Mouse (Mus musculus): ENCODE results near the gene Plekhm2. TPM values are rescaled to one million over a fixed set of nuclear protein-coding genes. Genes with fewer than 3 reads are reported as not detected.

Plekhm2 gene
- polyA plus RNA-seq, 1 experiment: 124 TPM

DNA sequence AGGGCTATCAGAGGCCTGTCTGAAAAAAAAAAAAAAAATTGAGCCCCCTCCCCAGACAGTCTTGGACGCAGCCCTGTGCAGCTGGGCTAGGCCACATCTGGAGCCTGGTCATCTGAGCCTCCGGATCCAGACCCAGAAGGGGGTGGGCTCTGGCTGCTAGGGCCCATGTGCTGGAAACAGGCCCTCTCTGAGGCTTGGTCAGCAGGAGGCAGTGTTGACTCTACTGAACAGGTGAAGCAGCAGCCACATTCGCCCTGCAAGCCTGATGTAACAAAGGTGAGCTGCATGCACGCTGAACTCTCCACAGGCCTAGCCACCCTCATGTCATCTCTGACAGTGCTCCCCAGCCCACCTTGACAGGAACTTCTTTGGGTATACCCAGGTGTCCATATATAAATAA, 5.0 kb downstream of the Plekhm2 start:
- H3K4me1 ChIP-seq (ENCODE audit: control insufficient read depth, insufficient read depth, low read length): peaks cover 31% of the 10 kb centered on the region
- 58% methylated on average over 4 of the region's 4 CpGs for WGBS
- no peak overlapping the region for H3K27ac ChIP-seq (ENCODE audit: insufficient read depth, low read length)
- no peak for DNase-seq
- H3K27me3 ChIP-seq (ENCODE audit: control insufficient read depth, insufficient read depth, low read length): no peaks in the 10 kb centered on the region
- no peak overlapping the region for H3K4me3 ChIP-seq (replicated peaks; ENCODE audit: insufficient read depth, low read depth, low read length)
- TF ChIP-seq POLR2A (IDR thresholded peaks at IDR 0.05; ENCODE audit: borderline replicate concordance, insufficient read depth, low read length): no peak
- no peak for TF ChIP-seq CTCF (IDR thresholded peaks at IDR 0.05; ENCODE audit: borderline replicate concordance, insufficient read depth, low read depth, low read length)

DNA sequence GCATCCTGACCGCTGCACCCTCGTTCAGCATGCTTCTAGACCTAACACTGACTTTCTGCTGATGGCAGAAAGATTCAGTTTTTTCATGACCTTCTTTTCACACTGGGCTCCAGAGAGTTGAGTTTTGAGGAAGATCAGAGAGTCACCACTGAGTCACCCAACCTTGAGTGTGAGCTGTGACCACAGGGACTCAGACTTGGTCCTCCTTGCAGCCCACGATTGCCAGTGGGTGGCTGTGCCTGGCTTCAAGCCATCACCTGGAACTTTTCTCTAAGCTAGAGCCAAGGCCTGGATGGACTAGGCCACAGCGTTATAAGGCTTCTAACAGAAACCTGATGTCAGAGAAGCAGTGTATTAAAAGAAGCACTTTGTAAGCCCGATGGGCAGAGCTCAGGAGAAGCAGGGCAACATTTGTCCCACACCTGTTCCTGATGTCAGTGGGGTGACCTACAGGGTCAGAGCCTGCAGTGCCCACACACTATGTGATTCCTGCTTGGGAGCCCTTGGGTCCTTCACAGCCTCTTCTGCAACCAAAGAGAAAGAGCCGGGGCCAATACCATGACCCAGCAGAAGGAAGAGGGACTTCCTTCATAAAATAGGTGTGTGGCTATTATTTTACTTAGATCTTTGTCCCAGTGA, 5.7 kb downstream of the Plekhm2 start:
- 55% methylated on average over 6 of the region's 6 CpGs for WGBS
- Histone ChIP-seq H3K4me3 (replicated peaks; ENCODE audit: insufficient read depth, low read depth, low read length) (no peak overlapping the region), H3K4me1 (ENCODE audit: control insufficient read depth, insufficient read depth, low read length) (peaks cover 36% of the 10 kb centered on the region), H3K27me3 (ENCODE audit: control insufficient read depth, insufficient read depth, low read length) (no peaks in the 10 kb centered on the region), H3K27ac (ENCODE audit: insufficient read depth, low read length) (no peak overlapping the region)
- TF ChIP-seq POLR2A (IDR thresholded peaks at IDR 0.05; ENCODE audit: borderline replicate concordance, insufficient read depth, low read length) (no peak), CTCF (IDR thresholded peaks at IDR 0.05; ENCODE audit: borderline replicate concordance, insufficient read depth, low read depth, low read length) (no peak)
- DNase-seq: peak in 1 of 2 experiments; percentile 31

DNA sequence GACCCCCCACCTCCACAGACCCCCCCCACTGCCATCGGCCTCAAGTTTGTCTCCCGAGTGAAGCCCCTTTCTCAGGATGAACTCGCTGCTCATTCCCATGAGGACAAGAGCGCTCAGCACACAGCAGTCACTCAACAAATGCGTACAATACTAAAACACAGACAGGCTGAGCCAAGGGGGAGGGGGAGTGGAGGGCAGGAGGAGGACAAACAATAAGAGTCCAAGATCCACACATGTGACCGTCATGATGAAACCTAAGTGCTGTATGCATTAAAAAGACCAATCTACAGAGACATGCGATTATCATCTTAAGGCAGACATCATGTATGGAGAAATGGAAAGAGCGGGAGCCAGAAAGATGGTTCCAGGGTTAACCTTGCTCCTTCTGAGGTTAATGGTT, 7.8 kb downstream of the Plekhm2 start:
- Histone ChIP-seq H3K27me3 (ENCODE audit: control insufficient read depth, insufficient read depth, low read length) (no peaks in the 10 kb centered on the region), H3K27ac (ENCODE audit: insufficient read depth, low read length) (peak overlapping the region; percentile 82; the same call in 1 of the 2 replicates), H3K4me1 (ENCODE audit: control insufficient read depth, insufficient read depth, low read length) (peaks cover 44% of the 10 kb centered on the region), H3K4me3 (replicated peaks; ENCODE audit: insufficient read depth, low read depth, low read length) (no peak overlapping the region)
- DNase-seq: no peak
- WGBS: 69% methylated on average over 8 of the region's 8 CpGs
- TF ChIP-seq POLR2A (IDR thresholded peaks at IDR 0.05; ENCODE audit: borderline replicate concordance, insufficient read depth, low read length) (no peak), CTCF (IDR thresholded peaks at IDR 0.05; ENCODE audit: borderline replicate concordance, insufficient read depth, low read depth, low read length) (no peak)

DNA sequence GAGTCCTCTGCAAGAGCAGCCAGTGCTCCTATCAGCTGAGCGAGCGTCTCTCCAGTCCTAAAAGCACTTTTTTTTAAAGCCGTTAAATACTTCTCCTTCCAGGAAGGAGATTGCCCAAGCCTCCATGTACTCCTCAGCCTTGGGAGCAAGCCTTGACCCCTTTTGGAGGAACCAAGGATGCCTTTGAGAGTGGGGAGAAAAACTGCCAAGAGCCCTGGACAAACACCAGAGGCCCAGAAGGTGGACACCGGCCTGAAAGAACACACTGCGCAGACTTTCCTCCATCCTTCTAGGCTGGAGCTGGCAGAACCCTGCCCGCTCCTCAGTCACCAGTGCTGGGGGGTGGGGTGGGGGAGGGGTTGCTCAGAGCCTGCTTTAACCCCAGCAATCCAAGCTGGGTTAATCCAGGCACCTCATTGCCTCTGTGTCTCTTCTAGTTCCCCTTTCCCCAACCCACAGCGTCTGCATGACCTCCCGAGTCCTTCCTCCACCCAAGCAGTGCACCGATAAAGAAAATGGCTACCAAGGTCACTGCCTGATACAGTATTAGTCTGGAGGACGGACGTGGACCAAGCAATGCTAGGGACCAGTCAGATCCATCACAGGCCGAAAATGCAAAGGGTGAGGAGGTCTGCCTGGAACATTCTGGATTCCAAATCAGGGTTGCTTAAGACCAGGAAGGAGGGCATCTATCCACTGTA, 8.6 kb downstream of the Plekhm2 start:
- H3K27me3 ChIP-seq (ENCODE audit: control insufficient read depth, insufficient read depth, low read length): no peaks in the 10 kb centered on the region
- H3K4me1 ChIP-seq (ENCODE audit: control insufficient read depth, insufficient read depth, low read length): peaks cover 51% of the 10 kb centered on the region
- peak overlapping the region; percentile 82 for H3K27ac ChIP-seq (ENCODE audit: insufficient read depth, low read length)
- no peak overlapping the region for H3K4me3 ChIP-seq (replicated peaks; ENCODE audit: insufficient read depth, low read depth, low read length)
- DNase-seq: peak; percentile 64 to 73
- WGBS: 45% methylated on average over 12 of the region's 12 CpGs
- TF ChIP-seq POLR2A (IDR thresholded peaks at IDR 0.05; ENCODE audit: borderline replicate concordance, insufficient read depth, low read length): no peak
- no peak for TF ChIP-seq CTCF (IDR thresholded peaks at IDR 0.05; ENCODE audit: borderline replicate concordance, insufficient read depth, low read depth, low read length)

DNA sequence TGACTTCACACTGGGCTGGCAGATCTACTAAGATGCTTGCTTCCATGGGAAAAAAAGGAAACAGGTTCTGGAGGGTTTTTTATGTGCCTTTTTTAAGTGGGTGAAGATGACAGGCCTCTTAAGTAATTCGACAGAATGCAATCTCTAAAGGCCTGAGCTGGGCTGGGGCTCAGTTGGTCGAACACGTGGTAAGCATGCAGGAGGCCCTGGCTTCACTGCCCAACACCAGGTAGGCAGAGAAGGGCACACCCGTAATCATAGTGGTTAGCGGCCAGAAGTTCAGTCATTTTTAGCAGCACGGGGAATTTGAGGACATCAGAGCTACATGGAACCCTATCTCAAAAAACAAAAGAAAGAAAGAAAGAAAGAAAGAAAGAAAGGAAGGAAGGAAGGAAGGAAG, 10.2 kb downstream of the Plekhm2 start:
- H3K4me3 ChIP-seq (replicated peaks; ENCODE audit: insufficient read depth, low read depth, low read length): no peak overlapping the region
- no peak overlapping the region for H3K27ac ChIP-seq (ENCODE audit: insufficient read depth, low read length)
- no peaks in the 10 kb centered on the region for H3K27me3 ChIP-seq (ENCODE audit: control insufficient read depth, insufficient read depth, low read length)
- no peak for DNase-seq
- H3K4me1 ChIP-seq (ENCODE audit: control insufficient read depth, insufficient read depth, low read length): peaks cover 49% of the 10 kb centered on the region
- TF ChIP-seq CTCF (IDR thresholded peaks at IDR 0.05; ENCODE audit: borderline replicate concordance, insufficient read depth, low read depth, low read length) (no peak), POLR2A (IDR thresholded peaks at IDR 0.05; ENCODE audit: borderline replicate concordance, insufficient read depth, low read length) (no peak)
- WGBS: 41% methylated on average over 6 of the region's 6 CpGs

DNA sequence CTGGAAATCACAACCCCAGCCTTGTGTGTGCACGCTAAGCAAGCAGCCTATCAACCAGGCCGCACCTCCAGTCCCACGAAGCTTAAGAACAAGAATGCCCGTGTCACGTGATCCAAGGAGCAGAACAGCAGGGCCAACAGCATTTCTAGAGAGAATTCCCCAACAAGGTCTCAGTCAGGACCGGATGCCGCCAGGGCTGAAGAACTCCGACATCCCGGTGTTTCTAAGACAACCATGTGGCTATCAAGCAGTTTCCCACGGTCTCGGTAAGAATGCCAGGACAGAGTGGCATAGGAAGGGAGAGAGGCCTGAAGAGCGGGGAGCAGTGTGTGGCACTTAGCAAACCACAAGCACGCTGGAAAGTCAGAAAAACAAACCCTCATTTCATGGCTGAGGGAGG, 10.9 kb downstream of the Plekhm2 start:
- no peak for TF ChIP-seq POLR2A (IDR thresholded peaks at IDR 0.05; ENCODE audit: borderline replicate concordance, insufficient read depth, low read length)
- TF ChIP-seq CTCF (IDR thresholded peaks at IDR 0.05; ENCODE audit: borderline replicate concordance, insufficient read depth, low read depth, low read length): no peak
- Histone ChIP-seq H3K4me3 (replicated peaks; ENCODE audit: insufficient read depth, low read depth, low read length) (no peak overlapping the region), H3K27ac (ENCODE audit: insufficient read depth, low read length) (no peak overlapping the region), H3K27me3 (ENCODE audit: control insufficient read depth, insufficient read depth, low read length) (no peaks in the 10 kb centered on the region), H3K4me1 (ENCODE audit: control insufficient read depth, insufficient read depth, low read length) (peaks cover 45% of the 10 kb centered on the region)
- DNase-seq: no peak
- WGBS: 53% methylated on average over 13 of the region's 13 CpGs

DNA sequence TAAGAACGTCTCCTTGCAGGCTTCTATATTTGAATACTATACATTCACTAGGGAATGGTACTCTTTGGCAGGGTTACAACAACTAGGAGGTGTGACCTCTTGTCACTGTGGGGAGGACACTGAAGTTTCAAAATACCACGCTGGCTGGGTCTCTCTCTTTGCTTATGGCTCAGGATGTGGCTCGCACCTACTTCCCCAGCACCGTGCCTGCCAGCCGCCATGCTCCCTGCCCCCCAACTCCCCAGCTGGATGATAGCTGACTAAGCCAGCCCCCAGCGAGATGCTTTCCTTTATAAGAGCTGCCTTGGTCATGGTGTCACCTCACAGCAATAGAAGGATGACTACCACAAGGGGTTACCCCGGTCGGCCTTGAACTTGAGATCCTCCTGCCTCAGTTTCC, 11.7 kb downstream of the Plekhm2 start:
- DNase-seq: no peak
- H3K27ac ChIP-seq (ENCODE audit: insufficient read depth, low read length): no peak overlapping the region
- peaks cover 45% of the 10 kb centered on the region for H3K4me1 ChIP-seq (ENCODE audit: control insufficient read depth, insufficient read depth, low read length)
- 81% methylated on average over 8 of the region's 8 CpGs for WGBS
- H3K4me3 ChIP-seq (replicated peaks; ENCODE audit: insufficient read depth, low read depth, low read length): no peak overlapping the region
- no peaks in the 10 kb centered on the region for H3K27me3 ChIP-seq (ENCODE audit: control insufficient read depth, insufficient read depth, low read length)
- TF ChIP-seq CTCF (IDR thresholded peaks at IDR 0.05; ENCODE audit: borderline replicate concordance, insufficient read depth, low read depth, low read length) (no peak), POLR2A (IDR thresholded peaks at IDR 0.05; ENCODE audit: borderline replicate concordance, insufficient read depth, low read length) (no peak)

DNA sequence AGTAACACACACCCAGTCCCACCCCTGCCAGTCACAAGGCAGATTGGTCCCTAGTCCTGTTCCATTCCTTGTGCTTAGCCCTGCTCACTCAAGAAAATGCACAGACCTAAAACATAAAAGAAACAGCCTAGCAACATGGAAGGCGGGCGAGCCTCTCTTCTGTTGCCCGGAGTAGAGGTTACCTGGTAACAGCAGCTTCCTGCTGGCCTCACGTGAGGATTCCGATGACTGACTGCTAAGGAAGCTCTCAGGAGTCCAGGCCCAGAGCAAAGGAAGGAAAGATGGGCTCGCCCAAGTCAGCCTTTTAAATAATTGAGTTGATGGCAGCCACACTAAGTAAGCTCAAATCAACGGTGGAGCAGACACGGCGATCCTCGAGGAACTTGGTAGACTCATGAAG, 12.8 kb downstream of the Plekhm2 start:
- H3K4me1 ChIP-seq (ENCODE audit: control insufficient read depth, insufficient read depth, low read length): peaks cover 40% of the 10 kb centered on the region
- H3K4me3 ChIP-seq (replicated peaks; ENCODE audit: insufficient read depth, low read depth, low read length): no peak overlapping the region
- WGBS: 72% methylated on average over 10 of the region's 10 CpGs
- TF ChIP-seq CTCF (IDR thresholded peaks at IDR 0.05; ENCODE audit: borderline replicate concordance, insufficient read depth, low read depth, low read length) (no peak), POLR2A (IDR thresholded peaks at IDR 0.05; ENCODE audit: borderline replicate concordance, insufficient read depth, low read length) (no peak)
- no peaks in the 10 kb centered on the region for H3K27me3 ChIP-seq (ENCODE audit: control insufficient read depth, insufficient read depth, low read length)
- H3K27ac ChIP-seq (ENCODE audit: insufficient read depth, low read length): no peak overlapping the region
- DNase-seq: no peak
